Mouse (Mus musculus) urinary bladder, postnatal 4 days (tissue): ENCODE measurements around the gene Adora3.
A peak's percentile ranks its signal among the peaks of the same experiment; 100 is the strongest.

ENCODE experiments used
- DNase-seq, 2 experiments: peaks; one replicate each; pipeline ENCODE4 v3.0.0; 2021 to 2022; ENCODE audit warnings: low spot score in 2 of 2

Adora3 gene

DNA sequence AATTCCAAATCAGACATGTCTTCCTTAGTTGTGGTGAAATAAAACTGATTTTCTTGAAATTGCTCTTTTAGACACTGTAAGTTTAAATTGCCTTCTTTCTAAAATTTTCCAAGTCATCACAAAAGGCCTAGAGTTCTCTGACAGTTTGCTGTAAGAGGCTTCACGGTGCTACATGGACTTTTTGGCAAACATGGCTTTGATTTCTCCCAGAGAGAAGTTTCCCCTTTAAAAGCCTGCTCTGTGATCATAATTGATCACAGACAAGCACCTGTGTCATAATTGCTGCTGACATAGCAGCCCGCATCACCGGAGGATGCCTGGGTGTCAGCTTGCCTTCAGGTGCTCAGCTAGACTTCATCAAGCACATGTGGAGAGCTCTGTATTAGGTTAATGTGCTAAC is at the start of gene Adora3, which contains the start of gene Tmigd3:
Gene Adora3 (plus strand): TSS at position 301 of the 400 bp plus-strand sequence.
Gene Tmigd3 (plus strand): TSS at position 346 of the 400 bp plus-strand sequence.
- DNase-seq, result peak in 1 of 2 experiments; percentile 22

DNA sequence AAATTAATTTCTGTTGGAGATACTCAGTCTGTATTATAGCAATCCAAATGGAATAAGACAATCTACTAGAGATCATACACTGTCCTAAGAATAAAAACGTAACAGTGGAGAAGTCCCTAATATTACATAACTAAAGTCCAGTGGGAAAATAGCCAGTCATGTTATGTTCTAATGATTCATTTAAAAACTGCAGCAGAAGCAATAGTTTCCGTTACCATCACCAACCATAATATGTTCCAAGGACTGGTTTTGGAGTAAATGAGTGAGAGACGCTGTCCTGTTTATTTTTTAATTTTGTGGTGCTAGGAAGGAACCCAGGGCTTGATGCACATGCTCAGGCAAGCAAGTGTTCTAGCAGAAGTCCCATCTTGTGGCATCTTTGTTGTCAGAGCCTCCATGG is 49.2 kb upstream of the Adora3 start:
- no peak for DNase-seq

DNA sequence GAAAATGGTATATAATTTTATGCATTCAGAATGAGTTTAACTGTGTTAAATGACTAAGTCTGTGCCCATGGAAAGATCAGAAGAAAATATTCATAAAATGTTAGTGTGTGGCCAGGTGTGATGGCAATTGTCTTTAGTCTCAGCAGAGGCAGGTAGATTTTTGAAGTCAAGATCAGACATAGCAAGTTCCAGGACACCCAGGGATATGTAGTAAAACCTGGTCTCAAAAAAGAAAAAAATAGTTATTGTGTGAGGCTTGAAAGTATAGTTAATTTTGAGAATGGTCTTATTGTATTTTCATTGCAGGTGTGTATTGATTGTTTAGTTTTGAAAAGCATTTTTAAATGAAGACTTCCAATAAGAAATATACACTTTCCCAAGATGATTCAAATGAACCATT is 47.0 kb upstream of the Adora3 start:
- DNase-seq, result no peak

DNA sequence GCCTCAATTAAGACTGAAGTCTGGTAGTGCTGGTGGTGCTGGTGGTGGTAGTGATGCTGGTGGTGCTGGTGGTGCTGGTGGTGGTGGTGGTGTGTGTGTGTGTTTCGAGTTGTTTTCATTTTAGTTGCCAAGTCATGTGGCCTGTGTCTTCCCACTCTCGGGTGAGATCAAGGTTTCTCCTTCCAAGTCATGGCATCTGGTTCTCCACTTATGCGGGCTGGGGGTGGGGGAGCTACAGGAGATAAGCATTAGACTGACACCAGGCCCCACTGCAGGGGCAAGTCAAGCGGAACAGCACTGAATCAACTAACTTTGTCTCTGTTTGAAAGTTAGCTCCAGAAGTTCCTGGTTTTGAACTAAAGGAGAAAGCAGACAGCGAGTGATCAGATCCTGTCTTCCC is 46.6 kb upstream of the Adora3 start:
- no peak for DNase-seq

DNA sequence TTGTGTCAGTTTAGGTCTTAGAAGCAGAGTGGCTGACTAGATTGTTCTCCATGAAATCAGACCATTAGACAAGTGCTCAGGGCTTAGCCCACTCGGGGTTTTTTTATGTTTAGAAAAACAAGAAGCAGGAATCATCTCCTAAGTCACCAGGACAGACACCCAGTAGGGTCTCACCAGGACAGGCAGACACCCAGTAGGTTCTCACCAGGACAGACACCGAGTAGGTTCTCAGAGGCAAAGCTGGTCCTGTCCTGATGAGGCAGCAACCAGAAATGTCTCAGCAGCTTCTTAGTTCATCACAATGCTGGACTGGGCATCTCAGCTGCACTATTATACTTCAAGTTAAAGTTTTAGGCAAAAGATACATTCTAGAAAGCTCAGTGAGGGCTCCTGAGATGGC is 46.0 kb upstream of the Adora3 start:
- no peak for DNase-seq

DNA sequence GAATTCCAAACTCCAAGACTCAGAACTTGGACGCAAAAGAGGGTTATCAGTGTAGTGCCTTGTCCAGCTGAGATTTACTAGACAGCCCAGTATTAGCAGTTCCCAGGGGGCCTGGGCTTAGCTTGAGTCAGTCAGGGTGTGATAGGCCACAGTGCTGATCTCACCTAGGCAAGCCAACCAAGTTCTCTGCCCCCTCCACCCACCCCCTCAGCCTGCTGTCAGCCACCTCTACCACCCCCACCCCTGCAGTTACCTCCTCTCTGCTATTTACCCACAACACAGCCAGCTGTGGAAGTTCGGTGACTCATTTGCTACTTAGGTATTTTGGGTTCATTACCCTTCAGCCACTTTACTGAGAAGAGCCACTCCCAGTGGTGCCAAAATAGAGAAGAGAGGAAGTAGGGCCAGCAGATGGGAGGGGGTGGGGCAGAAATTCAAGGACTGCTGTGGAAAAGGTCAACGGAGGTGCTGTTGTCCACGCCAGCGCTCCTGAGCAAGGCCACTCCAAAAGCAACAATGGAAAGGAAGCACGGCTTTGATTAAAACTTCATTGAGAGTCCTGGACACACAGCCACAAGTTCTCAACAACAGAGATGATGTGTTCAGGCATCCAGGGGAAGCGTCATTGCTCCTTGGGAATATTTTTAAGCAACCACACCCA is 45.0 kb upstream of the Adora3 start:
- DNase-seq, result no peak

DNA sequence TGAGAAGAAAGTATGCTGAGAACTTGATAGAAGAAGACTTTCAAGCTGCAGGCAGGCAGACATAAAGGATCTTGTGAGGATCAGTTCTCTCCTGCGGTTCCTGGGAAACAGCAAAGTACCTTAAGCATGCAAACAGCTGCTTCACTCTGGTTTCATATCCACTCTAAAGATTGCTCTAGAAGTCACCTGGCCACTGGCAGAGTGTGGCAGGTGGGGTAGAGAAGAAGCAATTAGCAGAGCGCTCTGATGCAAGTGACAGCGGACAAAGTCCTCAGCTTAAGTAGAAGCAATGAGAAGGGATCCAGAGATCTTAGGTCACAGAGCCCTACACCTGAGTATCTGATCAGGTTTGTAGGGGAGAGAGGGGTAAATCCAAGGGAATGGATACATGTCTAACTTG is 39.1 kb upstream of the Adora3 start:
- DNase-seq, result no peak

DNA sequence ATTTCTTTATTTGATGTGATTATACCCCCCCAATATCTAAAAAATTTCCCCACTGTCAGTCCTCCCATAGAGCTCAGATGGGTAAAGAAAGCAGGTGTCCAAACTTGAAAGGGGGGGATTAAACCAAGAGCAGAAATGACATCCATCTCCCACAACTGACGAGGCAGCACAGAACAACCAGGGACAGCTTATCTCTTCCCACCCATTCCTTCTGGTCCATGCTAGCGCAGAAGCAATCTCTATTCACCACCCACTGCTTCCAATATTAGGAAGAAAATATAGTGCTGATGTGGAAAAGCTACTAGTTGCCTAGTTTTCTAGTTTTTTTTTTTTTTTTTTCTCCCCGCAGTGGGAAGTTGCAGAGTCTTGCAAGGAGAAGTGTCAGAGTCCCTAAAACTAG is 34.8 kb upstream of the Adora3 start:
- no peak for DNase-seq

DNA sequence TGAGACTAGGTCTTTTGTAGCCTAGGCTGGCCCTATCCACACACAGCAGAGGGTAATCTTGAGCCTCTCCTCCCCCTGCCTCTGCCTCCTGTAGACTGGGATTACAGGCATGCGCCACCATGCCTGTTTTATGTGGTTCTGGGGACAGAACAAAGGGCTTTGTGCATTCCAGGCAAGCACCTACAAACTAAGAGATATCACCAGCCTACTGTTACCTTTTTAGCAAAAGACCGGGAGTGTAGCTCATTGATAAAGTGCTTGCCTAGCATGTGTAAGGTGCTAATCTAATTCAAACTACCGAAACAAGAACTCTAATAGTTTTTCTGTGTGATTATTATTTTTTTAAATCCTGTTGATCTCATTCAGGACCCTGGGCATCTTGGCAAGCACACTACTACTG is 33.8 kb upstream of the Adora3 start:
- no peak for DNase-seq

DNA sequence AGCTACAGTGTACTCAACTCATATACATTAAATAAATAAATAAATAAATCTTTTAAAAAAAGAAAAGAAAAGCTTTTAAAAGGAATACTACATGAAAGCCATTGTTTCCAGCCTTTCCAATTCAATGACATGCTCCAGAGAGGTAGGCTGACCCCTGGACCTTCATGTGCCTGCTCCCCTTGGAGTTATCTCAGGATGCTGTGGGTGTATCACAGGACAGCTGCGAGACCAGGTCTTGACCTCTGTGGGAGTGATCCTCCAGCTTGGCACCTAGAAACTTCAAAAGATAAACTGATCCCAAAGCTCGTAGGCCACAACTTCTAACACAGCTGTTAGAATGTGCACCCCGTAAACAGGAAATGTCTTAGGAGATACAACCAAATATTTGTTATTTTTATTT is 32.0 kb upstream of the Adora3 start:
- DNase-seq, result no peak

DNA sequence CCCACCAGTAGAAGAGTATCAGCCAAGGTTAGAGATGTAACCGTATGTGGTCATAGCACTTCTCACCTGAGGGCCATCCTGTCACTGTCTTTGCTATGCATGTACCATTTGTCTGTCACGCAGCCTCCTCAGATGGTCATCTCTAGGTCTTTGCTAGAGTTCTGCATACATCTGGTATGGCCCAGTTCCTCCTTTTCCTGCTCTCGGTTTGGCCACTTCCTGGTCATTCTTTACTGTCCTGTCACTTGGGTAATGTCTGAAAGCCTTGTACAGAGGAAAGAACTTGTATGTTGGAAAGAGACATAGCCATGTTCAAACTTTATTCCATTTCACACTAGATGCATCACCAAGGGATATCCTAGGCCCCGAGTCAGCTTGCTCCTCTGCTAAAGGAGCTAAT is 30.8 kb upstream of the Adora3 start:
- DNase-seq, result no peak

DNA sequence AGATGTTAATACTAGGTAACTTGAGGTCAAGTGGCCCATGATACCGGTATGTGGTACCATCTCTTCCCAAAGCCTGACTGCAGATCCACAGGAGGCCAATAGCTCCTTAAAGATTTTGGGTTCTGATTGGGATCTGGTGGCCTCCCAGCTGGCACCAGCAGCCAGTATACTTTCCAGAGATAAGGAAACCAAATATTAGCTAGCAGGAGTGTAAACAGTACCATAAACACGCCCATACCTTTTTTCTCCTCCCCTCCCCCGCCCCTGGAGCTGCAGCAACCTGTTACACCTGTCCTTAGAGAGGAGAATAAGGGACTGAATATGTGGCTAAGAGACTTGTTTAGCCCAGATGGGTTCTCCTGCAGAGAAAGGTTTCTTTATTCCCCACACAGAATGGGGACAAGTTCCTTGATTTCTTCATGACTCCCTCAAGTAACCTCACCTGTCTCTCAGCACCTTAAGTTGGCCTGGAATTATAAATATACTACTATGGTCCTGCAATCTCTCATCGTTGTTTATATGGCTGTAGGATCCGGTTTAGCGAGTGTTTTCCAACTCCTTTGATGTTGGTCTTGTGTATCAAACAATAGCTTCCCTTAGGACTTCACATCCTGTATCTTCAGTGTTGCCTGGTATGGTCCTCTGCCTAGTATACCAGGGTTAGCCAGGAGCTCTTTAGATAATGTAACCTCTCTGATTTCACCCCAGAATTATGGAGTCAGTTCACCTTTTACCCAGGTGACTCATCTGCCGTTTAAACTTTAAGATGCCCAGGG is 24.2 kb upstream of the Adora3 start:
- no peak for DNase-seq

DNA sequence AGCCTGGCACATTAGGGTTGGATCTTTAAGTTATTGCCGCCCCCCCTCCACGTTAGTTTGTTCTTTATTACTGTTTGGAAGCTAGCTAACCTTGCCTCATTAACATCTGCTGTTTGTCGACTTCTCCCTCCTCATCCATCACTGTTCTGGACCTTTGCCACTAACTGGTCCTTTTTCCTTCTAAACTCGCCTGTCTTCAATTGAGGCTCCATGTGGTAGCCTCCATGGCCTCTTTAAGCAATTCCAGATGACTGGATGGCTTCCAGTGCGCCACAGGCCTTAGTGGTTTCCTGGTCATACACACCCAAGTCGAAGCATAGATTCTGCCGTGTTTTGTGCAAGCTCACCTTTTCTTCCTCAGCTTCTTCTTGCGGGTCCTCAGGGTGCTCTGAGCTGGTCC is 16.9 kb upstream of the Adora3 start:
- no peak for DNase-seq

DNA sequence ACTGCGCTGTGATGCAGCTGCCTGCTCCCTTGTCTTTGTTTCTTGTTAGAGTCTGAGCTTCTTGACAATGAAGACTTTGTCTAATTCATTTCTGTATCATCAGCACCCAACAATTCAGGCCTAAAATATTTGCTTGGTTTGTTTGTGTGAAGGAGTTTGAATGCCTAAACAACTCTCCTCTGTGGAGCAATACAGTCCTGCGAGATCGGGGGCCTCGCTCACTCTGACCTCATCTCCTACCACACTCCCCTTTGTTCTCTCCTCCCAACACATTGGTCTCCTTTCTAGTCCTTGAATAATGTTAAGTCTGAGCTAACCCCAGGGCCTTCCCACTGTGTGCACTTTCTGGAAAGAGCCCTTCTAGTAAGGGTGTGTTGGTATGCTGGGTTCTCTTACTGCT is 15.9 kb upstream of the Adora3 start:
- no peak for DNase-seq

DNA sequence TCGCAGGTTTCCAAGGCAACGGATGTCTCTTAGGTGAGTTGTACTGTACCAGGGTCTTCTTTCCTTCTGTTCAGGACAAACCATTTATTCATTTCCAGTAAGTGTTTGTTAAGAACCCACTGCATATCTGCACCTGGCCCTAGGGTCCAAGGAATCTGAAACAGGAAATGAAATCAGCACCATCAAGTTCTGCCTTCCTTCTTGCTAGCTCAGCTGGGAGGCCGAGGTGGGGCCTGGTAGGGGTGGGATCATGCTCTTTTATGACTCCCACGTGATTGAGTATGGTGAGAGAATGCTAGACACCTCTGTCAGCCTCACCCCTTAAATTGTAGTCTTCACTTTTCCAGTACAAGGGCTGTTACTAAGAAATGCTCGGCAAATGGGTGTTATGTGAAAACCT is 13.1 kb upstream of the Adora3 start:
- DNase-seq, result no peak

DNA sequence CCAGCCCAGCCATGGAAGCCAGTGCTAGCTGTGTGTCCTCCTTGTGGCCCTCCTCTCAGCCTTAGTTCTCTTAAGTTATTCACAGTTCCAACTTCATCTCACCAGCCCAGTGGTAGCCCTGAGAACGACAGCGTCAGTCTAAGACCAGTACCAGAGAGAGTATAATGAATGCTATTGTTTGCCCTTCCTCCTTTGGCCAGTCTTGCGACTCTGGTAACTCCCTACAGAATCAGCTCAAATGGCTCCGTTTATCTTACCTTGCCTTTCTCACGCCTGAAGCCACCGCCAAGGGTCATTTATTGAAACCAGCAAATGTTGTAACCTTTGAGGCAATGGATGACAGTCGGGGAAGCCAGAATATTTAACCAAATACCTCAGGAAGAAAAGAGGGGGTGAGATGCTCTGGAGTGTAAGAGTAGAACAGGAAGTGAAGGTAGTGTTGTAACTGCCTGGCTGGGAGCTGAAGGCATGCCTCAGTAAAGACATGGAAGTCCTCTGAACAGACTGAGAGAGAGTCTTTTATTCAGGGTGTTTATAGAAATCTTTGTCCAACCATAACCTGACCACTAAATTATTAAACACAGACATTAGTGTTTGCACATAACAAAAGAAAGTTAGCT is 8.8 kb upstream of the Adora3 start:
- peak in 1 of 2 experiments; percentile 14 for DNase-seq

DNA sequence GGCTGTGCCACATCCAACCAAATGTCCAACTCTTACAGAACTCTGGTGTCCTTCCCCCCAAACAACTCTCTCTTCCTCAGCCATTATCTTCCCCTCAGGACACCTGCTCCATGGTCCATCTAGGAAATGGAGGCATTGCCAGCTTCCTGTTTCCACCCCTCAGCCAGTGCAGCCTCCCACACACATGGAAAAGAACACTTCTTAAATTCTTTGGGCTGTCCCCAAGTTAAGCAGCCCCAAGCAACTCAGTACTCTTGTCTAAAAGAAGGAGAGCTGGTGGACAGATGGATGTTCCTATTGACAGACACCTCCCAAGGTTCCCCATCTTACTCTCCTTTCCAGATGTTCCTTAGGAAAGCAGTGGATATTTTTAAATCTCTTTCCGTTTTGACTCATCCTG is 6.5 kb upstream of the Adora3 start:
- peak in 1 of 2 experiments; percentile 48 for DNase-seq

DNA sequence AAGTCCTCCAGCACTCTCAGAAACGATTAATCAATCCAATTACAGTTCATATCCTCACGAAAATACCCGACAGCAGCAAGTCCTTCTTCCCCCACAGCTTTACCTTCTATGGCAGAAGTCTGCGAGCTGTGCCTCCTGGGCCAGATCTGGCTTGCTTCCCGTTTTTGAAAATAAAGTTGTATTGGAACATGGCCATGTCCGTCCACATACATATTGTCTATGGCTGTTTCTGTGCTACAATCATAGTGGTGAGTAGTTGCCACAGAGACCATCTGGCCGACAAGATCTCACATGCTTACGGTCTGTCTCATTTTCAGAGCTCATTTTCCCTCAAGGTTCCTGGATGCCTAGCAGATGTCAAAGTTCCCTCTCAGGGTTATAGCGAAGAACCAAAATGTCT is 5.5 kb upstream of the Adora3 start:
- peak in 1 of 2 experiments; percentile 42 for DNase-seq

DNA sequence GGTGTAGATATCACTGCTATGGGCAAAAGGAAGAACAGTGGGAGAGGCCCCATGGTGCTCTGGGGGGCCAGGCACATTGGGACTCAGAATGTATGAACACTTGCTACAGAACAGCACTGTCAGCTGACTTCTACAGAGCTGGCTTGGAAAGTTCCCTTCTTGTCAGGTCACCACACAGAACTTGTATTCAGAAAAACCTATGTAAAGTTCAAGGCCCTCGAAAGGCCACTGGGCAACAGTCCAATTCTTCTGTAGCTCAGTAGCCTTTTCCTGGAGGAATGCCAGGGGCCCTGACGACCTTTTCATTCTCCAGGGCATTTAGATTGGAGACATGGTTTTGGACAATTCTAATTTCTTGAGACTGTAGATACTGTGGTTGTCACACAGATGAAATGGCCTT is 2.5 kb upstream of the Adora3 start:
- DNase-seq, result peak in 1 of 2 experiments; percentile 57

DNA sequence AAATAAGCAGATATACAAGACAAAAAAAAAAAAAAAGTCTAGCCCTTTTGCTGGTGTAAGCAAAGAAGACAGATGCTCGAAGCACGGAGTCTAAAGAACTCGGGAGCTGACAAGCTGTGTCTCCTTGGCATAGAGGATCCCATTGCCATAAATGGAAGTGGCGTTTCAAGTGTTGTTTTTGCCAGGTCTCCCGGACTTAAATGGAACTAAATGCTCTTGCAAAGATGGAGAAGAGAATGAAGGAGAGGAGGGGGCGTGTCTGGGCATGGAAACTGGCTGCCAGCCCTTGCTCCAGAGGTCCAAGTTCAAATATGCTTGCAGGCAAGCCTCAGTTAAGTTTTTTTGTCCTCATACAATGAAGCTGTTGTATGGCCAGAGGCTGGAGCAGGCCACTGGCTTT is 1.4 kb downstream of the Adora3 start:
- peak in 1 of 2 experiments; percentile 45 for DNase-seq

DNA sequence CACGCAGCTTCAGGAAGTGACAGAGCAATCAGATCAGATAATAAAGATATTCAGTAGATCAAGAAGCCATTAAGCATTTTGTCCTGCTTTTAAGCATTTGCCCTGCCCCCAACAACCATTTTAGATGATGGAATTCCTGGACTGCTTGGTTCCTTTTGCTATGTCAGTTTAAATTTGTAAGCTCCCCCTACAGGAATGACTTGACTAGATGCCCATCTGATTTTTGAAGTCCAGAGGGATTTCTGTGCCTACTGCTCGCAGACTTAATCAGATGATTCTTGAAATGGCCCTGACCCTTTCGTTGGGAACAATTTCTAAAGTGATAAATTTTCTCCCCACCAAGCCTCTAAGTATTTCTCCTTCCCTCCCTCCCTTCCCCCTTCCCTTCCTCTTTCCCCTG is 1.9 kb downstream of the Adora3 start:
- DNase-seq, result no peak

DNA sequence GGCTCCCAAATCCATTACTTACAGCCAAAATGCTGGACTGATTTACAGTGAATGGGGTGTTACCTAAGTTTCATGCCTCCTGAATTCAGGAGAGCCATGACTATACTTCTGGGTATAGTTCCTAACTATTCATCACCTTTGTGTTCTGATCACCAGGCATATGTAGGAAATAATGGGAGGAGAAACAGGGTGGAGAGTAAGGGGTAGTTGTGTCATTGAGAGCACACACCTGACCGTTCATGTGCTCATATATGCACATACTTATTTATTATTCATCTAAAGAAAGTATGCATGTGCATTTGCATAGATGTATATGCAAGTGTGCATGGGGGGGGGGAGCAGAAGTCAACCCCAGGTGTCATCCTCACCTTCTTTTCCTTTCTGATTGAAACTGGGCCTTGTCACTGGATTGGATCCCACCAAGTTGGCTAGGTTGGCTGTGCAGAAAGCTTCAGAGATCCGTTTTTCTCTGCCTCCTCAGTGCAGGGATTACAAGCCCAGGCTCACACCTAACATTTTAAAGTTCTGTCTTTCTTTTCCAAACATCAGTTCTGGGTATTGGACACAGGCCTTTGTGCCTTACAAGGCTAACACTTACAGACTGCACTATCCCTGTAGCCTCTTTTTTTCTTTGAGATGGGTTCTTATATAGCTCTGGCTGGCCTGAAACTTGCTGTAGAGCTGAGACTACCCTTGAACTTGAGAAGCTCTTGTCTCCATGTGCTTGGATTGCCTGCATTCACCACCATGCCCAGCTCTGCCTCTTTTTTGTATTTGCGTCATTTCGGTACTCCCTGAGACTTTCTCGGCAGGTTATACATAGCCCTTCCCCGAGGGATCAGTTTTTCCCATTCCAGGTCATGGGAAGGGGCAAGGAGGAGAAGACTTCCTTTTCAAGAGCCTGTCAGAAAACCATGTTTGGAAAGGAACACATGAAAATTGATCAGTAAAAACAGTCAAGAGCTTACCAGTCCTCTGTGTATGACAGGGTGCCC is 3.1 kb downstream of the Adora3 start:
- peak in 1 of 2 experiments; percentile 39 for DNase-seq
